Mouse (Mus musculus): ENCODE measurements around the gene Zfp809.
"Not testable (repeated sequence)": the region's sequence is repeated elsewhere in the genome, so short reads cannot be mapped to it uniquely, and the experiment has no call there.

Gene Zfp809

GRCm38 (mm10) chr9:22225581-22226388, at the start of gene Zfp809:
Zfp809 (plus strand) TSS chr9:22225714.
- peak; percentile 98 to 100 for DNase-seq (ENCODE audit: low spot score in 2 of 2)

GRCm38 (mm10) chr9:22188025-22188611, 37.4 kb upstream of the Zfp809 start, which contains the start of gene Zfp872:
Zfp872 (plus strand) TSS chr9:22188090.
- DNase-seq (ENCODE audit: low spot score in 2 of 2) = peak; percentile 15 to 23

GRCm38 (mm10) chr9:22196412-22196811, 29.1 kb upstream of the Zfp809 start:
- no peak for DNase-seq (ENCODE audit: low spot score in 2 of 2)

- no peak for DNase-seq (ENCODE audit: low spot score in 2 of 2)
Observed at GRCm38 (mm10) chr9:22213785-22214194, 11.7 kb upstream of the Zfp809 start.

- DNase-seq (ENCODE audit: low spot score in 2 of 2) = no peak
Observed at GRCm38 (mm10) chr9:22214549-22214948, 11.0 kb upstream of the Zfp809 start.

- no peak for DNase-seq (ENCODE audit: low spot score in 2 of 2)
Observed at GRCm38 (mm10) chr9:22216705-22217104, 8.8 kb upstream of the Zfp809 start.

- no peak for DNase-seq (ENCODE audit: low spot score in 2 of 2)
Observed at GRCm38 (mm10) chr9:22217858-22218493, 7.5 kb upstream of the Zfp809 start.

GRCm38 (mm10) chr9:22224066-22224465, 1.4 kb upstream of the Zfp809 start:
- DNase-seq (ENCODE audit: low spot score in 2 of 2) = no peak

GRCm38 (mm10) chr9:22224536-22225503, 694 bp upstream of the Zfp809 start:
- no peak for DNase-seq (ENCODE audit: low spot score in 2 of 2)

GRCm38 (mm10) chr9:22226389-22226673, 817 bp downstream of the Zfp809 start:
- not testable (repeated sequence) for DNase-seq (ENCODE audit: low spot score in 2 of 2)

- DNase-seq (ENCODE audit: low spot score in 2 of 2) = no peak
Observed at GRCm38 (mm10) chr9:22226846-22227245, 1.3 kb downstream of the Zfp809 start.

- no peak for DNase-seq (ENCODE audit: low spot score in 2 of 2)
Observed at GRCm38 (mm10) chr9:22229386-22230026, 4.0 kb downstream of the Zfp809 start.

GRCm38 (mm10) chr9:22230061-22230460, 4.5 kb downstream of the Zfp809 start:
- DNase-seq (ENCODE audit: low spot score in 2 of 2) = no peak

GRCm38 (mm10) chr9:22230556-22230955, 5.0 kb downstream of the Zfp809 start:
- no peak for DNase-seq (ENCODE audit: low spot score in 2 of 2)

GRCm38 (mm10) chr9:22240001-22240400, 14.5 kb downstream of the Zfp809 start:
- no peak for DNase-seq (ENCODE audit: low spot score in 2 of 2)

GRCm38 (mm10) chr9:22244242-22244641, 18.7 kb downstream of the Zfp809 start:
- no peak for DNase-seq (ENCODE audit: low spot score in 2 of 2)

- no peak for DNase-seq (ENCODE audit: low spot score in 2 of 2)
Observed at GRCm38 (mm10) chr9:22256579-22256978, 31.1 kb downstream of the Zfp809 start.

GRCm38 (mm10) chr9:22258784-22259183, 33.3 kb downstream of the Zfp809 start:
- DNase-seq (ENCODE audit: low spot score in 2 of 2) = no peak

- peak; percentile 37 to 40 for DNase-seq (ENCODE audit: low spot score in 2 of 2)
Observed at GRCm38 (mm10) chr9:22259184-22260091, 33.9 kb downstream of the Zfp809 start, which contains the start of gene Zfp599. Zfp599 (minus strand) TSS chr9:22259895.

- no peak for DNase-seq (ENCODE audit: low spot score in 2 of 2)
Observed at GRCm38 (mm10) chr9:22260092-22260422, 34.5 kb downstream of the Zfp809 start.
